Mouse (Mus musculus): ENCODE measurements around the gene Bet1l.
"Not testable (repeated sequence)": the region's sequence is repeated elsewhere in the genome, so short reads cannot be mapped to it uniquely, and the experiment has no call there.

Gene Bet1l

DNA sequence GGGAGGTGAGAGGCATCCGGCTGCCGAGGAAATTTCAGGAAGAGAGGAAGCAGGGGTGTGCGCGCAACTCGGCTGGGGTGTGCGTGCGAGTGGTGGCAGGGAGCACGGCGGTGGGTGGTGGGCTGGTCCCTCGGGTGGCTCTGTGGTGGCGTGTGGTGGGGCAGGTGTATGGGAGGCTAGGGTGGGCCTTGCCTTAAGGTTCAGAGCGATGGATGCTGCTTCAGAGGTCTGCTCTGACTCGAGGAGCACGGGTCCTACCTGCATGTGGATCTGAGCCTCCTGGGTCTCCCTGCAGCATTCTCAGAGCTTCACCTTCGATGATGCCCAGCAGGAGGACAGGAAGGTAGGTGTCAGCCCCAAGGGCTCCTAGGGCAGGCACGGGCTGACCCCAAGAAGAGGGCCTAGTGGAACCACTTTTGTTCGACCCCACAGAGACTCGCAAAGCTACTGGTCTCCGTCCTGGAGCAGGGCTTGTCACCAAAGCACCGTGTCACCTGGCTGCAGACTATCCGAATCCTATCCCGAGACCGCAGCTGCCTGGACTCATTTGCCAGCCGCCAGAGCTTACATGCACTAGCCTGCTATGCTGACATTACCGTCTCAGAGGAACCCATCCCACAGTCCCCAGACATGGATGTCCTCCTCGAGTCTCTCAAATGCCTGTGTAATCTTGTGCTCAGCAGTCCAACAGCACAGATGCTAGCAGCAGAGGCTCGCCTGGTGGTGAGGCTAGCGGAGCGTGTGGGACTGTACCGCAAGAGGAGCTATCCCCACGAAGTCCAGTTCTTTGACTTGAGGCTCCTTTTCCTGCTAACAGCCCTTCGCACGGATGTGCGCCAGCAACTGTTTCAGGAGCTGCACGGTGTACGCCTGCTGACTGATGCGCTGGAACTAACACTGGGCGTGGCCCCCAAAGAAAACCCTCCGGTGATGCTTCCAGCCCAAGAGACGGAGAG is at the start of gene Bet1l:
Gene Bet1l (minus strand): TSS at position 28 of the 956 bp plus-strand sequence.
- DNase-seq = peak in 1 of 2 experiments; percentile 8

DNA sequence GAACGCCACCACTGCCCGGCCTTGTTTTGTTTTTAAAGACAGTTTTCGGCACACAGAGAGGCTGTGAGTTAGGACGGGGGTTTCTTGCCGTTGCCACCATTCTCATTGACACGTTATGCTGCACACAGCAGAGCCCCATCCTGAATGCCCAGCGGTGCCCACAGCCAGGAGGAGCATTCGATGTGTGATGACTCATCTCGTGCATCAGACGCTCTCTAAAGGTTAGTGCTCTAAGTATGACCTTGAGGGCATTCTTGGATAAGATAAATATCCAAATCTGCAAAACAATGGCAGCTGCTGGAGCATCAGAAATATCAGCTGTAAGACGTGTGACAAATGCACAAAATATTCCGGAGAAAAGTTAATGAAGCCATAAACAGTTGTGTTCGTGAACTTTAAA is 49.8 kb upstream of the Bet1l start:
- no peak for DNase-seq

DNA sequence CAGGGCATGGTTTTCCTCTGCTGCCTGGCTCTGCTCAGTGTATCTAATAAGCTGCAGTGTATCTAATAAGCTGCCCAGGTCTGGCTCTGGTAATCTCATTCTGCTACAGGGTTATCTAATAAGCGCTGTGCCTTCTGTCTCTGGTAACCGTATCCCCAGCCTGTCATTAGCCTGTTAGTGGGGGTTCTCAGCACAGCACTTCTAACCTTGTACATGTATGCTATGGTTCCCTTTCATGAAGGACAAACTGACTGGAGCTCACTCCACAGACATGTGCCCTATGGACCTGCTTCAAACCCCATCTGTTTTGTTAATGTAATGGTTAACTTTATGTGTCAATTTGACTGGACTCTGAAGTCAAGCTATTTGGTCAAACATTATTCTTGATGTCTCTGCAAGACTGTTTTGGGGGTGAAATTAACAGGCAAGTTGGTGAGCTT is 48.3 kb upstream of the Bet1l start:
- DNase-seq = no peak

DNA sequence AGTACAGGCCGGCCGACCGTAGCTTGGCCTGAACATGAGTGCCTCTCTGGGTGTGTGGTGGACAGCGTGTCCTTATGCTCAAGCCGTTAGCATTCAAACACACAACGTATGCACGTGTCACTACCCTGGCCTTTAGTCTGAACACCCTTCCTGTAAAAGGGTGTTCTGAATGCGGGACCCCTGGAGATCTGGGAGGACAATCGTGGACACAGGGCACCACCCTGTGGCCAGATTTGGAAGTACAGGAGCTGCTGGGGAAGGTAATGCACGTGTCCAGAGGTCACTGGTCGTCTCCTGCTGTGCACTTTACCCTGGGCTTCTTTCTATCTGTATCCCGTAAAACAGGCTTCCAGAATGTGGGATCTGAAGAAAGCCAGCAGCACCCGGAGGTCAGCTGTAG is 45.8 kb upstream of the Bet1l start:
- DNase-seq = peak; percentile 87 to 88

DNA sequence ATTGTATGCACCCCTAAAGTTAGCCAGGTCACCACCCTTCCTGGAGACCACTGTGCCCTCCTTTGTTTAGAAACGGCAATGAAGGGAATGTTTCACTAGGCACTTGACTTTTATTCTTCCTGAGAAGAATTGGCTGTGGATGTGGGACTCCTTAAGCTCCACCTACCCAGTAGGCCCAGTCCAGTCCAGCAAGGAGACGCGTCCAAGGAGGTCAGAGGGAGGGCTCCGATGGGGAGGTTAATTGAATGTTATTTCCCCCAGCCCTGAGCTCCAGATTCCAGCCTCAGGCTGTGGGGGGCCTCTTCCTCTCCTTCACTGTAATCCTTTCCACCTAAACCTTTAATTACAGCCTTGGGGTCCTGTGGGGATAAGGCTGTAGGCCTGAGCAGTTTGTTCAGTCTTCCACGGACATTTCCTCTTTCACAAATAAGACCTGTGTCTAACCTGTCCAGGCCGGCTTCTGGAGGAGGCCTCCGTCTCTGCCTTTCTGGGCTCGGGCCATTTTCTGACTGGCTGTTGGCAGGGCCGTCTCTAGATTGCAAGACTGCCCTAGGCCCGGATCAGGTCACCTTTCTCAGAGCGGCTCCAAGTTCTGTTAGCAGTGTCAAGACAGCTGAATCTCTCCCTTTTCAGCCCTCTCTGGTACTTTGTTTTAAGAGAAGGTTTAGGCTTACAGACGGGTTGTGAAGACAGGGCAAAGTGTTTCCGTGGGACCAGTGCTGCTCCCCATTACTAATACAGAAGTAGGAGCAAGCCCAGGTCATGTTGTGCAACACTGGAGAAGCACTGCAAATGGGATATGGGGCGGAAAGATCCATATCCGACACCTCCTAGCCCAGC is 44.9 kb upstream of the Bet1l start:
- no peak for DNase-seq

DNA sequence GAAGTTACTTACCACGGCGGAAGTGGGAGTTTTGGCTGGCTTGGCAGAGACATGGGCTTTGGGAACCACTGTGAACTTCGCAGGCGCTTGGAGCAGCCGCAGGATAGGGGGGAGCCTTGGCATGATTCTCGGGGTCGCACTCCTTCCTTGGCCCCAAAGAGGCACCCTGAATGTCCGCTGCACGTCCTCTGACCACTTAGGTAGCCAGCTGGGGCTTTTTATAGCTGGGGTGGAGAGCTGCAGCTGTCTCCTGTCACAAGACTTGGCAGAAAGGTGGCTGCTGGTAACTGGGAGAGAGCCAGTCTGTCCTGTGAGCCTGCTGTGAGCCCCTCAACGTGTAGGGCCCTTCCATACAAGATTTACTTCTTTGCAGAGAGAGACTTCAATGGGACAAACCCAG is 42.8 kb upstream of the Bet1l start, which contains the start of gene Cox8b:
Gene Cox8b (minus strand): TSS at position 227 of the 400 bp plus-strand sequence.
- no peak for DNase-seq

DNA sequence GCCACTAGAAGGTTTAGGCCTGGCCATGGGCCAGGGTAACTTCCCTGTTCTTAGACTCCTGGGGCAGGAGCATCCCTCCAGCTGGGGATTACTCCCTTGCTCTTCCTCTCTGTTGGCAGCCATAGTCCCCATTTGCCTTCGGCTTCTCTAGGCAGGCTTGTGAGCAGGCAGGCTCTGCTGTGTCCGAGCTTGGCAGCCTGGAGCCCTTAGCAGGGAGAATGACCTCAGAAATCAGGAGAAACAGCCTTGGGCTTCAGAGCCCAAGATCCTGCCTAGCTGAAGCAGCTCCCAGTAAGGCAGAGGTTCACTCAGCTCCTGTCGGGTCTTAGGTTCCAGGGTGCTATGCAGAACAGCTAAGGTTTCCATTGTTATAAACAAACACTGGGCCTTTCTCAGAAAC is 41.7 kb upstream of the Bet1l start:
- no peak for DNase-seq

DNA sequence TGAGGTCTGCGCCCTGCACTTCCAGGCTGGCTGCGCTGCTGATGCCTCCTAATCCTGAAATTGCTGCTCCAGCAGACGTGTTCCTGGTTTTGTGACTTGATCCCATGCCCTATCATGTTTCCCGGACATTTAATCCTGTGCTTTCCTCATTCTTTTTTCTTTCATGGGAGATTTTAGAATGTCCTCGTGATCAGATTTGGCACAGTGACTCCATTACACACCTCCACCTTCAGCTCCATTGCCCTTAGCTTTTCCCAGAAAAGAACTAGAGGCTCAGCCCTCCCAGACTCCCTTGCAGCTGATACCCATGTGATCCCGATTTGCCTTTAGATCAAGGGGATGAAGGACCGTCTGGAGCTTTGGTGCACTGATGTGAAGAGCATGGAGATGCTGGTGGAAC is 40.5 kb upstream of the Bet1l start:
- DNase-seq = no peak

DNA sequence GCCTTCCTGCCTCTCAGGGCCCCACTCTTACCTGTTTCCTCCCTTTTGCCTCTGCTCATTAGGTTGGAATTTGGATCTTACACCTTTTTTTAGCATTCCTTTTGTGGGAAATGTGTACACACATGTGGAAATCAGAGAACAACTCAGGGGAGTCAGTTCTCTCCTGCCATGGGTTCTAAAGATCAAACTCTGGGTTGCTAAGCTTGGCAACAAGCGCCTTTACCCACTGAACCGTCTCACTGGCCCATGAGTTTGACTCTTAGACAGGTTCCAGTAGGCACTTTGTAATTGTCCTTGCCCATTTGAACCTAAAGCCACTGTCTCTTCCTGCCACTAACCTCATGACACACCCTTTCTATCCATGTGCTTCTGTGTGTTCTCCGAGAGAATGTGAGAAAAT is 37.2 kb upstream of the Bet1l start:
- no peak for DNase-seq

DNA sequence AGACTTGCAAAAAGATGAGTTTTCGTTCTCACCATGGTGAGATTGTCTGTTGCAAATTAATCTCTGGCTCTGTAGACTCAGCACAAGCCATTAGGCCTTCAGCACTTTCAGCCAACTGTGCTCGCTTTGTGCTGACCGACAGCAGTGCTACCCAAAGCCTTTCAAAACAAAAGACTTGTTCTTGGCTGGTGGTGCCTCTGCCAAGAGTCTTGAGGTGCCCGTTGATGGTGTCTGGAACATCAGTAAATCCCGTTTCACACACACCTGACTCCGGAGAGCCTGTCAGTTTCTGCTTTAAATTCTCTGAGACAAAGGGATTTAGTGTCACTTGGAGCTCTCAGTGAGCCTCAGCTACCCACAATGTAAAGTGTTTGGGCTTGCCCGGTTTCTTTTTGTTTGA is 36.7 kb upstream of the Bet1l start:
- no peak for DNase-seq

DNA sequence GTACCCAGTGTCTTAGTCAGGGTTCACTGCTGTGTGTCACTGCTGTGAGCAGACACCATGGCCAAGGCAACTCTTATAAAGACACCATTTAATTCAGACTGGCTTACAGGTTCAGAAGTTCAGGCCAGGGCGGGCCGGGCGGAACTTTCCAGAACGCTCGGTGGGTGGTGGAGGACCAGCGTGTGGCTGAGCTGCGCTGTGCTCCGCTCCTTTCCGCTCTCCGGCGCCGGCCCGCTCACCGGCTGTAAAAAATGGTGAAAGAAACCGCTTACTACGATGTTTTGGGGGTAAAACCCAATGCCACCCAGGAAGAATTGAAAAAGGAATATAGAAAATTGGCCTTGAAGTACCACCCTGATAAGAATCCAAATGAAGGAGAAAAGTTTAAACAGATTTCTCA is 33.3 kb upstream of the Bet1l start:
- not testable (repeated sequence) for DNase-seq

DNA sequence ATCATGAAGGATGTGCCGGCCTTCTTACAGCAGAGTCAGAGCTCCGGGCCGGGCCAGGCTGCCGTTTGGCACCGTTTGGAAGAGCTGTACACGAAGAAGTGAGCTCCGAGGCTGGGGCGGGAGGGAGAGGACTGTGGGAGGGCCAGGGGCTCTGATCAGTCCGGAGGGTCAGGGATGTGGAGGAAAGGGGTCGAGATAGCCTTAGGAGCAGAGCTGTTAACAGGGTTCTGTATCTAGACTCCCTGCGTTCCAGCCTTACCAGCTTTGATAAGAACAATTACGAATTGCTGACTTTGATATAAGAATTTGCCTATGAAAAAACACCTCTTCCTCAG is 25.1 kb upstream of the Bet1l start:
- no peak for DNase-seq

DNA sequence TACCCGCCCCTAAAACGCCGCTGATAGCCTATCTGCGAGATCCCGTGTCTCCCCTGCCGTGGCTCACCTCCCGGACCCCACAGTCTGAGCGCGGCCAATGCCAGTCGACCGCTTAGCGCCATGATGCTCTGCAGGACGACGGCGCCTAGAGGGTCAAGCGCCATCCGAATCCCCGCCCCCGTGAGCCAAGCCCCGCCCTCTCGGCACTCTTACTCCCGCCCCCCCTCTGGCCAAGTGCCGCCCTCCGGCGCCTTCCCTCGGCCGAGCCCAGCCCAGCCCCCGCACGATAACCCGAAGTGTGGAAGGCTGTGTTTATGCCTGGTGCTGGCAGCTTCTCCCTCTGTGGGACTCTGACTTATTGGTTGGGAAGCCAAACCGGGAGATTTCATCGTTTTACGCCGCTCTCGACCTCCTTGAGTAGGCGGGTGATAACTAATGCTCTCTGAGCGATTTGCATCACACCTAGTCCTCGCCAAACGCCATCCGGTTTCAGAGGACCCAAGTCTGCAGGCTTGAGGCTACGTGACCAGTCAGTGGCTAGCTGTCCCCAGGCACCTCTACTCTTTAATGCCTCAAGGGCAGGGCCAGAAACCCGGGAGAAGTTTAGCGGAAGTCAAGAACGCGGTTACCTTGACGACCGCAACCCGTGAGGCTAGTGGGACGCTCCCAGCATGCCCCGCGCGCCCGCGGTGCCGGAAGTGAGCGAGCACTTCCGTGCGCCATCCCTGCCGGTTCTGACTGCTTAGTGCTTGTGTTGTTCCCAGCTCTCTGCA is 24.5 kb upstream of the Bet1l start, which contains the start of the genes Psmd13 and Sirt3:
Gene Psmd13 (plus strand): TSS at position 273 of the 773 bp plus-strand sequence.
Gene Sirt3 (minus strand): TSS at position 614 of the 773 bp plus-strand sequence.
- peak; percentile 94 to 95 for DNase-seq

DNA sequence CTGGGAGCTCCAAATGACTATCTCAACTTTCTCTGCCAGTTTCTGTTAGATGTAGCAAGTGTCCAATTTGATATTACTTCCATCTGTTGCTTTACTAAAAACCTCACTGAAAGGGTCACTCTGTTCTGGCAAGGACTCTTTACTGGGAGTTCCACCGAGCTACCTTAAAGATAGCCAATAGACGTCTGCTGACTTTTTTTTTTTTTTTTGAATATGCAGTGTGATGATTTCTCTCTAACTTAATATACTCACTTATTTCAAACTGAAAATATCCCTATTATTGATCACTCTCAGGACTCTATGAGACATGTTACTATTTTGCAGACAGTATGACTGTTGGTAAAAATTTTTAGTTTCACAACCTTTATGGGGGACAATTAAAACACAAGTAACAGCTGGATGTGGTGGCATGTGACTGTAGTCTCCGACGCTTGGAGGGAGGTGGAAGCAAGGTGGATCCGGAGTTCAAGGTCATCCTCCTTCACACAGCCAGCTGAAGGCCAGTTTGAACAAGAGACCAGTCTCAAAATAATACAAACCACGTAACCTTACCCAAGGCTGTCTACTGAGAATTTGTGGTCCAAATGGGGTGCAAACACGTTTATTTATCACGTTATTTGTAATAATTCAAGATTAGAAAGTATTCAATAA is 23.6 kb upstream of the Bet1l start:
- no peak for DNase-seq

DNA sequence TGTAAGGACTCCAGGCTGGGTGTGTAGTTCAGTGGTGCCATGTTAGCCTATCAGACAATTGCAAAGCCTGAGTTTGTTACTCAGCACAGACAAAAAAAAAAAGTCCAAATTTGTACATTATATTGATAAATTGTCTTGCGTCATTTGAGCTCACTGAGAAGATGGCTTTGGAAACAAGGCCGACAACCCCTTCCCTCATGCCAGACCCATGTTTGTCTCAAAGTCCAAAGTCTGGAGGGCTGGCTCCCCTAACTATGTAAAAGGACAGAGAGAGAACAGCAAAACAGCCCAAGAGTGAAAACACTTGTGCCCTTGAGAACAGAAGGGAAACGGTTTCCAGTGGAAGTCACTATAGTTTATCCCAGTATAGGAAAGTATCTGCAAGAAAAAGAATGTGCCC is 23.0 kb upstream of the Bet1l start:
- DNase-seq = no peak

DNA sequence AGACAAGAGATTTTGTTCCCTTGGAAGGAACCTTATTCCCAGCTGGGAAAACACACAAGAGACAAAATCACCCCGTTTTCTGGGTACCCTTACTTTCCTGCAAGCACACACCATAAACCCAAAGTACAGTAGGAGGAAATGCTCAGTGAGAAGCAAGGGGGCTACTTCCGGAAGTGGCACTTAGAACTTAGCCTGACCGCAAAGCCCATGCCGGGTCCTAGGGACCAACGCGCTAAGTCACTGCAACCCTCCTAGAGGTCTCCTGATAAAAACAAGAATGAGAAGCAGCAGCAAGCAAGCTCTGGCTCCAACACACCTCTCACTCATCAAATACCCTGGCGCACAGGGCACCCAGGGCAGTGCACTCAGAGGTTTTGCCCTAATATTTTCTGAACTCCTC is 22.0 kb upstream of the Bet1l start:
- DNase-seq = peak; percentile 14 to 19

DNA sequence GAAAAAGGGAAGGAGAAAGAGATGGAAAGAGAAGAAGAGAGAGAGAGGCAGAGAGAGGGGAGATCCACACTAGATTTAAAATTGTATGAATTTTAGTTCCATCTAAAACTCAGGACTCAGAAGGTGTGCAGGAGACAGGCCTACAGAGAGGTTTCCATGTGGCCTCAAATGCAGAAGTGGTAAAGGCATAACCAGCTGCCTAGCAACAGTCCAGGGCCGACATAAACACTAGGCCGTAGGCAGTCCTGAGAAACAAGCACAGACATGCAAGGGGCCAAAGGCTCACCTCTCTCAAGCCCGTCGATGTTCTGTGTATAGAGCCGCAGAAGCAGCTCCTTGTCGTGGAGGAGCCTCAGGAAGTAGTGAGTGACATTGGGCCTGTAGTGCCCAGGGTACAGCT is 20.0 kb upstream of the Bet1l start:
- peak; percentile 32 to 39 for DNase-seq

DNA sequence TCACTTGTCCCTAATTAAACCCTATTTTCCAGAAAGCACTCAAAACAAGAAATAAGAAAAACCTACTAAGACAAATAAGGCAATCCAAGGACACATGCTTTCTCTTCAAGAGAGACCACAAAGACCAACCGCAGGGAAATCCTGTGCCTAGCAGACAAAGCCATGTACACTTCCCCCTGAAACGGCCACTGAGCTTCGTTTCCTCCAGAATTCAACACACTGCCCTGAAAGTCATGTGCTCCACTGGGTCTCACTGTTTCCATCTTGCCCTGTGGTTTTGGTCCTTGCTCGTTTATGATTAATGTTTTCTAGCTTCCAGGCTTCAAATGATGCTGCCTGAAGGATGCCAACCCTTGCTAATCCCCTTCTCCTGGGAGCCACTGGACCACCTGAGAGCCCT is 16.8 kb upstream of the Bet1l start:
- no peak for DNase-seq

DNA sequence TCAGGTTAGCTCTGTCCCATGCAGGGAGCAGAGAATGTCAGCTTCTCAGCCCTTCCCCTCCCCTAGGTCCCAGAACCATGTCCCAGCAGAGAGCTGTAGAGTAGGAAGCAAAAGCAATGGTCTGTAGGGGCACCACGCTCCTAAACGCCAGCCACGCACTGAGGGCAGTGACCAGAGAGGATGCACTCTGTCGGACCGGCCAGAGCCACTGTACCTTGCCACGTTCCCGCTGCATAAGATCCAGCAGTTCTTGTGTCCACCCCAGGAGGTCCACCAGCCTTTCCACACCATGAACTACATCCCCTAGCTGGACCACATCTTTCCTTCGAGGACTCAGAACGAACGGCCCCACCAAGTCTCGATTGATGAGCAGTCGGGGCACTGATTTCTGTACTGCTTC is 7.4 kb upstream of the Bet1l start:
- no peak for DNase-seq

DNA sequence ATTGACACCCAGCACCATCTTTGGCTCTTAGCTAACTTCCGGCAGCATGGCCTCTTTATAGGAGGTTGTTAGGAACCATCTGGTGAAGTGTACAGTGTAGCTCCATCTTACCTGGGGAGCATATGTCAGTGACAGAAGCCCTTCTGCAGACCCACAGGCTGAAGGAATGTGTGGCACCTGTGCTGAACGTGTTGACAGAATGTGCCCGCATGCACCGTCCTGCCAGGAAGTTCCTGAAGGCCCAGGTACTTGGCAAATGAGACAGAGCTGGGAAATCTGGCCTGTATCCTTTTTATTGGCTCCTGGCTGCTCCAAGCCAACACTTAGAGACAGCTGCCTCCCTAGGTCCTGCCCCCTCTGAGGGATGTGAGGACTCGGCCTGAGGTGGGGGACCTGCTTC is 3.4 kb upstream of the Bet1l start:
- no peak for DNase-seq

DNA sequence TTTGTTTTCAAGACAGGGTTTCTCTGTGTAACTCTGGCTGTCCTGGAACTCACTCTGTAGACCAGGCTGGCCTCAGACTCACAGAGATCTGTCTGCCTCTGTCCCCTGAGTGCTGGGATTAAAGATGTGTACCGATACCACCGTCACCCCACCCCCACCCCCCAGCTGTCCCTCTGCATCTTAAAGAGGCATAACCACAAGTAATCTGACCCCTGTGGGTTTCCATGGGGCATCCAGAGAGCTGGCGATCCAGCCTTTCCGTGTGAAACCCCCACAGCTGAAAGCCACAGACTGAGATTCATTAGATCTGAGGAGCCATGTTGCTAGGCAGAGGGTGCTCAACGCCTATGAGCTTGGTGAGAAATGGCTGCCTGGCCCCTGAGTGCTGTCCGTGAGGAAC is 2.6 kb upstream of the Bet1l start:
- no peak for DNase-seq

DNA sequence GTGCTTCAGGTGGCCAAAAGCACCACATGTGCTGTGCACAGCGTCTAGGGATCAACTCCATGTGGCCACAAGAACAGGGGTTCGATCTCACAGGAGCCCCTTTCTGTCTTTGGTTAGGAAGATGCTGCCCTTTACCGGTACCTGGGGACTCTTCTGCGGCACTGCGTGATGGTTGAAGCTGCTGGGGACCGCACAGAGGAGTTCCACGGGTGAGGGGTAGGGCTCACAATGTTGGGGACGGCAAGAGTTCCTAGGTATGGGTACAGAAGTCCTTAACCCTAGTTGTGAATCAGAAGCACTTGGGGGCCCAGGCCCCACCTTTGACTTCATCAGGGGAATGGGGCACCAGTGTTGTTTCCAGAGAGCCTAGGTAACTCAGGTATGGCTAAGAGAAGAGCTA is 1.4 kb upstream of the Bet1l start:
- no peak for DNase-seq
